14 mouse cellular contexts compared by ENCODE assay signal in genomic region chr17:14691901-14692300, GRCm38 (mm10). TPM values are rescaled to one million over a fixed set of nuclear protein-coding genes. Genes with fewer than 3 reads are reported as not detected.
DNase-seq lines count a peak whose midpoint lies in the region; ATAC-seq and TF ChIP-seq lines count a peak whose summit lies in the region.
"Had no signal": no experiment of that assay in that cellular context is flagged by ENCODE, and none has a peak within 500 bp of the region (broad histone marks: within the 10 kb centered on the region; RNA-seq: fewer than 3 reads in every experiment).

No protein-coding gene starts in this region.

- H3K4me2 ChIP-seq in hindbrain, postnatal 0 days (ENCODE audit: low read depth, low read length), result peak overlapping the region; percentile 55
- no peak overlapping the region for H3K4me2 ChIP-seq in hindbrain, embryonic 14.5 days (replicated peaks)
- peak overlapping the region; percentile 55 for H3K4me2 ChIP-seq in intestine, embryonic 14.5 days (ENCODE audit: low read length)
- H3K4me2 ChIP-seq in hindbrain, embryonic 12.5 days (replicated peaks), result no peak overlapping the region
- H3K4me2 ChIP-seq: liver, embryonic 11.5 days had no signal

- H3K27ac ChIP-seq in hindbrain, postnatal 0 days, result peak overlapping the region; percentile 49; the same call in 1 of the 2 replicates
- no peak overlapping the region for H3K27ac ChIP-seq in hindbrain, embryonic 14.5 days
- peak overlapping the region; percentile 67 for H3K27ac ChIP-seq in intestine, embryonic 14.5 days (ENCODE audit: low read depth)
- no peak overlapping the region for H3K27ac ChIP-seq in hindbrain, embryonic 12.5 days
- H3K27ac ChIP-seq: hindbrain, embryonic 10.5 days had no signal

- peaks cover 17% of the 10 kb centered on the region for H3K4me1 ChIP-seq in hindbrain, postnatal 0 days (ENCODE audit: insufficient read depth, low read length)
- peaks cover 9% of the 10 kb centered on the region; the same call in 1 of the 2 replicates for H3K4me1 ChIP-seq in hindbrain, embryonic 14.5 days (replicated peaks; ENCODE audit: control insufficient read depth, insufficient read depth, low read length)
- H3K4me1 ChIP-seq in intestine, embryonic 14.5 days (replicated peaks; ENCODE audit: control insufficient read depth, insufficient read depth, low read length), result peaks cover 7% of the 10 kb centered on the region; the same call in 1 of the 2 replicates
- H3K4me1 ChIP-seq in hindbrain, embryonic 12.5 days, result peaks cover 16% of the 10 kb centered on the region

- no peak for TF ChIP-seq CTCF in hindbrain, postnatal 0 days (IDR thresholded peaks at IDR 0.05; ENCODE audit: low read depth)

- 53% methylated on average over 6 of the region's 6 CpGs for WGBS in hindbrain, postnatal 0 days
- WGBS in hindbrain, embryonic 14.5 days, result 70% methylated on average over 6 of the region's 6 CpGs
- 49% methylated on average over 6 of the region's 6 CpGs for WGBS in intestine, embryonic 14.5 days
- WGBS in hindbrain, embryonic 12.5 days, result 65% methylated on average over 6 of the region's 6 CpGs

- ATAC-seq in hindbrain, postnatal 0 days, result no peak
- ATAC-seq in hindbrain, embryonic 14.5 days (ENCODE audit: low FRiP score), result no peak
- ATAC-seq in intestine, embryonic 14.5 days (replicated peaks; ENCODE audit: low FRiP score, low TSS enrichment, low read depth), result no peak
- ATAC-seq in hindbrain, embryonic 12.5 days (ENCODE audit: low FRiP score), result no peak
- ATAC-seq: forebrain, embryonic 16.5 days had no signal

- no peak overlapping the region for H3K9ac ChIP-seq in hindbrain, postnatal 0 days (replicated peaks; ENCODE audit: low read length)
- no peak overlapping the region for H3K9ac ChIP-seq in hindbrain, embryonic 14.5 days
- no peak overlapping the region for H3K9ac ChIP-seq in intestine, embryonic 14.5 days (ENCODE audit: low read length)
- no peak overlapping the region for H3K9ac ChIP-seq in hindbrain, embryonic 12.5 days

- no peaks in the 10 kb centered on the region for H3K36me3 ChIP-seq in hindbrain, postnatal 0 days (ENCODE audit: insufficient read depth, low read length)
- H3K36me3 ChIP-seq in hindbrain, embryonic 14.5 days (replicated peaks; ENCODE audit: control insufficient read depth, insufficient read depth), result no peaks in the 10 kb centered on the region
- H3K36me3 ChIP-seq in intestine, embryonic 14.5 days (ENCODE audit: control insufficient read depth, insufficient read depth, low read length), result peaks cover 23% of the 10 kb centered on the region
- no peaks in the 10 kb centered on the region for H3K36me3 ChIP-seq in hindbrain, embryonic 12.5 days
- H3K36me3 ChIP-seq: hindbrain, embryonic 10.5 days had no signal

- H3K27me3 ChIP-seq in hindbrain, postnatal 0 days (ENCODE audit: insufficient read depth, low read length), result no peaks in the 10 kb centered on the region
- H3K27me3 ChIP-seq in hindbrain, embryonic 14.5 days (ENCODE audit: control insufficient read depth, insufficient read depth, low read length), result no peaks in the 10 kb centered on the region
- H3K27me3 ChIP-seq in intestine, embryonic 14.5 days (replicated peaks; ENCODE audit: control insufficient read depth, insufficient read depth, low read length), result no peaks in the 10 kb centered on the region
- no peaks in the 10 kb centered on the region; the same call in 1 of the 2 replicates for H3K27me3 ChIP-seq in hindbrain, embryonic 12.5 days

- no peak overlapping the region for H3K4me3 ChIP-seq in hindbrain, postnatal 0 days (ENCODE audit: low read length)
- no peak overlapping the region for H3K4me3 ChIP-seq in hindbrain, embryonic 14.5 days (replicated peaks; ENCODE audit: low read length)
- H3K4me3 ChIP-seq in intestine, embryonic 14.5 days (ENCODE audit: low read depth, low read length), result peak overlapping the region; percentile 40
- H3K4me3 ChIP-seq in hindbrain, embryonic 12.5 days, result no peak overlapping the region
- H3K4me3 ChIP-seq: hindbrain, embryonic 10.5 days had no signal

- peak; percentile 27 for DNase-seq in hindbrain, postnatal 0 days (ENCODE audit: low spot score)
- DNase-seq in hindbrain, embryonic 14.5 days (ENCODE audit: low spot score), result no peak
- peak; percentile 32 for DNase-seq in ovary, postnatal 14 days (ENCODE audit: low spot score)
- DNase-seq in ovary, postnatal 36 days (ENCODE audit: low spot score), result no peak
- DNase-seq in intestine, embryonic 14.5 days (ENCODE audit: low spot score), result no peak
- no peak for DNase-seq in urinary bladder, postnatal 10 days (ENCODE audit: low spot score)
- DNase-seq: embryo, embryonic 11 days; layer of hippocampus, adult 9-11 months; thymus, adult 18-20 months had no signal

- no peaks in the 10 kb centered on the region for H3K9me3 ChIP-seq in hindbrain, postnatal 0 days (ENCODE audit: low read length)
- H3K9me3 ChIP-seq in hindbrain, embryonic 14.5 days (ENCODE audit: control insufficient read depth, low read length), result no peaks in the 10 kb centered on the region
- H3K9me3 ChIP-seq in intestine, embryonic 14.5 days (ENCODE audit: control insufficient read depth, low read length), result no peaks in the 10 kb centered on the region
- H3K9me3 ChIP-seq in hindbrain, embryonic 12.5 days (replicated peaks), result no peaks in the 10 kb centered on the region
- H3K9me3 ChIP-seq: hindbrain, embryonic 10.5 days had no signal

RNA-seq across cellular contexts. Expression of gene Thbs2, which starts 2.1 kb away (rescaled TPM):
- 9.8 and 10.8 TPM in 2 replicates for total RNA-seq in hindbrain, postnatal 0 days (2014; rRNA removed)
- polyA plus RNA-seq in hindbrain, postnatal 0 days (2015; fragmentation: Nextera tagmentation; extraction: Ambion mirVana), result 5.1 and 5.5 TPM in 2 replicates
- polyA plus RNA-seq in hindbrain, embryonic 14.5 days (2014; fragmentation: Nextera tagmentation; extraction: Ambion mirVana), result 5.6 and 5.8 TPM in 2 replicates
- 55.6 and 59.1 TPM in 2 replicates for polyA plus RNA-seq in intestine, embryonic 14.5 days (2014; fragmentation: Nextera tagmentation; extraction: Ambion mirVana)
- polyA plus RNA-seq in hindbrain, embryonic 12.5 days (2016; fragmentation: Nextera tagmentation; extraction: Ambion mirVana), result 15.1 and 20.6 TPM in 2 replicates
- total RNA-seq: neutrophil, adult 5-6 weeks had no signal

Comparison
In these comparisons a context has a peak if more than half of its experiments do, and no peak if none do; other contexts are left out.
1. DNase-seq: peak in hindbrain, postnatal 0 days (single experiment) and ovary, postnatal 14 days (single experiment); none in hindbrain, embryonic 14.5 days (single experiment), ovary, postnatal 36 days (single experiment), intestine, embryonic 14.5 days (single experiment) and urinary bladder, postnatal 10 days (single experiment).
2. H3K27ac ChIP-seq: peak in hindbrain, postnatal 0 days (single experiment) and intestine, embryonic 14.5 days (single experiment); none in hindbrain, embryonic 14.5 days (single experiment) and hindbrain, embryonic 12.5 days (single experiment).
3. H3K4me2 ChIP-seq: peak in hindbrain, postnatal 0 days (single experiment) and intestine, embryonic 14.5 days (single experiment); none in hindbrain, embryonic 14.5 days (single experiment) and hindbrain, embryonic 12.5 days (single experiment).